Mouse (Mus musculus): ENCODE measurements at regions not wholly inside any gene's neighbourhood (a gene's known extent, or its start where the extent isn't known, plus 50 kb on each side); places are given as distances from the start of the nearest gene placed in this dataset.

DNA sequence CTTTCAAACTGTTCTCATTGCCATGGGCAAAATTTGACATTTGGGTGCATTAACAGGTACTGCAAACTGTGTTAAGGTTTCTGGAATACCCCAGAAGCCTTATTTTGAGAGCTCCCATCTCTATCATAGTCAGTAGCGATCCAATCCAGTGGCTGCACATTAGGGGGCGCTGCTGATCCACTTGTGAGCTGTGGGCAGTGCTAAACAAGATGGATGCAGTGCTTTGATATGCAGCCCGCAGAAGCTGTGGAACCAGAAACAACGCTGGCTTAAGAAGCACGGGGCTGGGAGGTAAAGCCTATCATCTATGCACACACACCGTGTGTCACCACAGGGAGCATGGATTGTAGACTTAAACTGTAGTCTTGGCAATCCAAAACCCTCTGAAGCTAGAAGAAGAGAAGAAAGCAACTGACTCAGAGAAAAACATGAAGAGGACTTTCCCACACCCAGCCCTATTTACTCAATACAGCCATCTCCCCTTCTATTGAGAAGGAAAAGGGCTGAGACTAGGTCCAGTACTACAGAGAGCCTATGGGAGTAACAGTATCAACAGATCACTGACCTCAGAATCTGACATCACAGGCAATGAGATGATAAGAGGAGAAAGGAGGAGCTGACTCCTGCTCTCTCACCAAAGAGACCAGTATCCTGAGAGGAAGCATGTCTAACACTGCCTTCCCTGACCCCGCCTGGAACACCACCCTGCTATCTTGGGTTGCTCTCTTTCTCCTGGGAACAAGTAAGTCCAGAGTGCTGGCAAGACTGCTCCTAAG lies 83.1 kb upstream of the 2210010C04Rik start:
- Histone ChIP-seq H3K4me3 (replicated peaks; ENCODE audit: low read depth, low read length) (no peak overlapping the region), H3K9me3 (ENCODE audit: control insufficient read depth, low read length) (no peaks in the 10 kb centered on the region), H3K27ac (replicated peaks; ENCODE audit: low read depth, low read length) (no peak overlapping the region), H3K36me3 (ENCODE audit: control insufficient read depth, insufficient read depth, low read length) (no peaks in the 10 kb centered on the region), H3K4me1 (ENCODE audit: control insufficient read depth, insufficient read depth, low read length) (no peaks in the 10 kb centered on the region), H3K9ac (replicated peaks; ENCODE audit: low read length) (no peak overlapping the region), H3K4me2 (ENCODE audit: low read length) (no peak overlapping the region), H3K27me3 (ENCODE audit: control insufficient read depth, insufficient read depth, low read length) (no peaks in the 10 kb centered on the region)
- WGBS = 18% methylated on average over 7 of the region's 7 CpGs
- ATAC-seq (ENCODE audit: low FRiP score, low TSS enrichment) (peak; percentile 53; the same call in 1 of the 2 replicates), DNase-seq (peak; percentile 69)

DNA sequence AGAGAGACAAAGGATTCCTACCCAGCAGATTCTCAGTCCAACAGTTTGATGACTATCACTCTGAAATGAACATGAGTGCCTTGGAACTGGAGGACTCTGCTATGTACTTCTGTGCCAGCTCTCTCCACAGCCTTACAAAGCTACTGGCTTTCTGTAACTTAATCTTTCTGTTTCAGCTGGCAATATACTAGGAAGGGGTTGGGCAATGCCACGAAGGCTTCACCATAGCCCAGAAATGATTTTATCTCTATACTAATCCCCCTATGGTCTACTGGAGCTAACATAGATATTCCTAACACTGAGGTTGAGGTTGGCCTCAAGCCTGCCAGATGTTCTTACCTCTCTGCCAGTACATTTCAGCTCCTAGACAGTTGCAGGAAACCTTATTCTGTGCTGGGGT lies 78.6 kb upstream of the 2210010C04Rik start:
- H3K4me3 ChIP-seq (replicated peaks; ENCODE audit: low read depth, low read length) = no peak overlapping the region
- H3K9me3 ChIP-seq (ENCODE audit: control insufficient read depth, low read length) = no peaks in the 10 kb centered on the region
- H3K4me2 ChIP-seq (ENCODE audit: low read length) = no peak overlapping the region
- H3K27ac ChIP-seq (replicated peaks; ENCODE audit: low read depth, low read length) = no peak overlapping the region
- H3K9ac ChIP-seq (replicated peaks; ENCODE audit: low read length) = no peak overlapping the region
- 69% methylated on average over 1 of the region's 1 CpGs for WGBS
- no peaks in the 10 kb centered on the region for H3K36me3 ChIP-seq (ENCODE audit: control insufficient read depth, insufficient read depth, low read length)
- ATAC-seq (ENCODE audit: low FRiP score, low TSS enrichment) (no peak), DNase-seq (no peak)
- no peaks in the 10 kb centered on the region for H3K27me3 ChIP-seq (ENCODE audit: control insufficient read depth, insufficient read depth, low read length)
- H3K4me1 ChIP-seq (ENCODE audit: control insufficient read depth, insufficient read depth, low read length) = no peaks in the 10 kb centered on the region

DNA sequence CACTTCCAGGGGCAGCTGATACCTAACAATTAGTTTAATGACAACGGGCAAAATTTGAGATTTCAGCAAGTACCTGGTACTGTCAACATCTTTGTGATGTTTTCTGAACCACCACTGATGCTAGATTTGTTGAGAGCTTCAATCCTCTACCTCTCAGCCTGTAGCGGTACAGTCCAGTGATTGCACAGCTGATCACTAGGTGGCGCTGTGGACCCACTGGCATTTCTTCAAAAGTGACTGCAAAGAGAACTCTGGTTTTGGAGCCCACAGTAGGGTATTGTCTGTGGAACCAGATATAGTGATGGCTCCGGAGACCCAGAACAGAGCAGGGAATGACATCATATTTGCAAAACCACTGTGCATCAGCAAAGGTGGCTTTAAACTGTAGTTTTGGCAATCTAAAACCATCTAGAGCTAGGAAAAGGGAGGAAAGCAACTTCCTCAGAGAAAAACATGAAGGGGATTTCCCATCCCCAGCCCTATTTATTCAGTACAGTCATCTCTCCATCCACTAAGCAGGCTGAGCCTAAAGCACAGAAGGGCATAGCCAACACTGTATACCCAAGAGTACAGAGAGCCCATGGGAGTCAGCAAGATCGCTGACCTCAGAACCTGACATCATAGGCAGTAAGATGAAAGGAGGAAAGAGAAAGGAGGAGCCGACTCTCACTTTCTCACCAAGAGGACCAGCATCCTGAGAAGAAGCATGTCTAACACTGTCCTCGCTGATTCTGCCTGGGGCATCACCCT lies 77.7 kb upstream of the 2210010C04Rik start:
- ATAC-seq (ENCODE audit: low FRiP score, low TSS enrichment) = no peak
- Histone ChIP-seq H3K9ac (replicated peaks; ENCODE audit: low read length) (no peak overlapping the region), H3K27ac (replicated peaks; ENCODE audit: low read depth, low read length) (no peak overlapping the region), H3K27me3 (ENCODE audit: control insufficient read depth, insufficient read depth, low read length) (no peaks in the 10 kb centered on the region), H3K9me3 (ENCODE audit: control insufficient read depth, low read length) (no peaks in the 10 kb centered on the region), H3K4me1 (ENCODE audit: control insufficient read depth, insufficient read depth, low read length) (no peaks in the 10 kb centered on the region), H3K36me3 (ENCODE audit: control insufficient read depth, insufficient read depth, low read length) (no peaks in the 10 kb centered on the region), H3K4me2 (ENCODE audit: low read length) (no peak overlapping the region), H3K4me3 (replicated peaks; ENCODE audit: low read depth, low read length) (no peak overlapping the region)
- DNase-seq = peak; percentile 58
- WGBS = 46% methylated on average over 7 of the region's 7 CpGs

- Histone ChIP-seq H3K4me3 (replicated peaks; ENCODE audit: low read depth, low read length) (no peak overlapping the region), H3K36me3 (ENCODE audit: control insufficient read depth, insufficient read depth, low read length) (no peaks in the 10 kb centered on the region), H3K4me1 (ENCODE audit: control insufficient read depth, insufficient read depth, low read length) (no peaks in the 10 kb centered on the region), H3K27me3 (ENCODE audit: control insufficient read depth, insufficient read depth, low read length) (no peaks in the 10 kb centered on the region), H3K9me3 (ENCODE audit: control insufficient read depth, low read length) (no peaks in the 10 kb centered on the region), H3K4me2 (ENCODE audit: low read length) (no peak overlapping the region), H3K27ac (replicated peaks; ENCODE audit: low read depth, low read length) (no peak overlapping the region), H3K9ac (replicated peaks; ENCODE audit: low read length) (no peak overlapping the region)
- ATAC-seq (ENCODE audit: low FRiP score, low TSS enrichment) (no peak), DNase-seq (no peak)
These were observed 76.5 kb upstream of the 2210010C04Rik start for GRCm38 (mm10) chr6:41111829-41112228.

DNA sequence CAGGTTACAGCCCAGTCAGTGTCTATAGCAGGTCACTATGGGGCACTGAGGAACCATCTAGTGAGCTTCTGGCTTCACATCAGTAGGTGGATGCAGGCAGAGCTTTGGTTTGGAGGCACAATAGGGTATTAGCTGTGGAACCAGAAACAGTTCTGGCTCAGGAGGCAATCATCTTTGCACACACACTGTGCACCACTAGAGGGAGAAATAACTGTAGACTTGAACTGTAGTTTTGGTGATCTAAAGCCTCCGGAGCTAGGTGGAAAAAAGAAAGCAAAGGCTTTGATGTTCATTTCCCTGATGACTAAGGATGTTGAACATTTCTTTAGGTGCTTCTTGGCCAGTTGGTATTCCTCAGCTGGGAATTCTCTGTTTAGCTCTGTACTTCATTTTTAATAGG lies 73.6 kb upstream of the 2210010C04Rik start:
- H3K4me3 ChIP-seq (replicated peaks; ENCODE audit: low read depth, low read length) = no peak overlapping the region
- ATAC-seq (ENCODE audit: low FRiP score, low TSS enrichment) (no peak), DNase-seq (no peak)
- H3K27ac ChIP-seq (replicated peaks; ENCODE audit: low read depth, low read length) = no peak overlapping the region
- H3K9ac ChIP-seq (replicated peaks; ENCODE audit: low read length) = no peak overlapping the region
- WGBS = 79% methylated on average over 1 of the region's 1 CpGs
- no peaks in the 10 kb centered on the region for H3K27me3 ChIP-seq (ENCODE audit: control insufficient read depth, insufficient read depth, low read length)
- no peaks in the 10 kb centered on the region for H3K36me3 ChIP-seq (ENCODE audit: control insufficient read depth, insufficient read depth, low read length)
- no peak overlapping the region for H3K4me2 ChIP-seq (ENCODE audit: low read length)
- no peaks in the 10 kb centered on the region for H3K9me3 ChIP-seq (ENCODE audit: control insufficient read depth, low read length)
- no peaks in the 10 kb centered on the region for H3K4me1 ChIP-seq (ENCODE audit: control insufficient read depth, insufficient read depth, low read length)

GRCm38 (mm10) chr6:41103689-41104400 lies 68.5 kb upstream of the 2210010C04Rik start:
- DNase-seq (no peak), ATAC-seq (ENCODE audit: low FRiP score, low TSS enrichment) (no peak)
- 86% methylated on average over 6 of the region's 6 CpGs for WGBS
- Histone ChIP-seq H3K9me3 (ENCODE audit: control insufficient read depth, low read length) (no peaks in the 10 kb centered on the region), H3K27me3 (ENCODE audit: control insufficient read depth, insufficient read depth, low read length) (no peaks in the 10 kb centered on the region), H3K4me3 (replicated peaks; ENCODE audit: low read depth, low read length) (no peak overlapping the region), H3K4me2 (ENCODE audit: low read length) (no peak overlapping the region), H3K9ac (replicated peaks; ENCODE audit: low read length) (no peak overlapping the region), H3K4me1 (ENCODE audit: control insufficient read depth, insufficient read depth, low read length) (no peaks in the 10 kb centered on the region), H3K36me3 (ENCODE audit: control insufficient read depth, insufficient read depth, low read length) (no peaks in the 10 kb centered on the region), H3K27ac (replicated peaks; ENCODE audit: low read depth, low read length) (no peak overlapping the region)

- no peaks in the 10 kb centered on the region for H3K36me3 ChIP-seq (ENCODE audit: control insufficient read depth, insufficient read depth, low read length)
- H3K9me3 ChIP-seq (ENCODE audit: control insufficient read depth, low read length) = no peaks in the 10 kb centered on the region
- ATAC-seq (ENCODE audit: low FRiP score, low TSS enrichment) (no peak), DNase-seq (no peak)
- no peaks in the 10 kb centered on the region for H3K4me1 ChIP-seq (ENCODE audit: control insufficient read depth, insufficient read depth, low read length)
- H3K9ac ChIP-seq (replicated peaks; ENCODE audit: low read length) = no peak overlapping the region
- 79% methylated on average over 2 of the region's 2 CpGs for WGBS
- no peak overlapping the region for H3K27ac ChIP-seq (replicated peaks; ENCODE audit: low read depth, low read length)
- no peak overlapping the region for H3K4me3 ChIP-seq (replicated peaks; ENCODE audit: low read depth, low read length)
- H3K27me3 ChIP-seq (ENCODE audit: control insufficient read depth, insufficient read depth, low read length) = no peaks in the 10 kb centered on the region
- H3K4me2 ChIP-seq (ENCODE audit: low read length) = no peak overlapping the region
These were observed 66.7 kb upstream of the 2210010C04Rik start for GRCm38 (mm10) chr6:41101997-41102396.

- H3K9me3 ChIP-seq (ENCODE audit: control insufficient read depth, low read length) = no peaks in the 10 kb centered on the region
- no peak overlapping the region for H3K9ac ChIP-seq (replicated peaks; ENCODE audit: low read length)
- 86% methylated on average over 2 of the region's 2 CpGs for WGBS
- DNase-seq (no peak), ATAC-seq (ENCODE audit: low FRiP score, low TSS enrichment) (no peak)
- H3K36me3 ChIP-seq (ENCODE audit: control insufficient read depth, insufficient read depth, low read length) = no peaks in the 10 kb centered on the region
- H3K27ac ChIP-seq (replicated peaks; ENCODE audit: low read depth, low read length) = no peak overlapping the region
- no peak overlapping the region for H3K4me3 ChIP-seq (replicated peaks; ENCODE audit: low read depth, low read length)
- H3K4me2 ChIP-seq (ENCODE audit: low read length) = no peak overlapping the region
- H3K27me3 ChIP-seq (ENCODE audit: control insufficient read depth, insufficient read depth, low read length) = no peaks in the 10 kb centered on the region
- no peaks in the 10 kb centered on the region for H3K4me1 ChIP-seq (ENCODE audit: control insufficient read depth, insufficient read depth, low read length)
These were observed 64.9 kb upstream of the 2210010C04Rik start for GRCm38 (mm10) chr6:41100258-41100657.
